ENCODE assay signal across 8 mouse cellular contexts in the genomic region with DNA sequence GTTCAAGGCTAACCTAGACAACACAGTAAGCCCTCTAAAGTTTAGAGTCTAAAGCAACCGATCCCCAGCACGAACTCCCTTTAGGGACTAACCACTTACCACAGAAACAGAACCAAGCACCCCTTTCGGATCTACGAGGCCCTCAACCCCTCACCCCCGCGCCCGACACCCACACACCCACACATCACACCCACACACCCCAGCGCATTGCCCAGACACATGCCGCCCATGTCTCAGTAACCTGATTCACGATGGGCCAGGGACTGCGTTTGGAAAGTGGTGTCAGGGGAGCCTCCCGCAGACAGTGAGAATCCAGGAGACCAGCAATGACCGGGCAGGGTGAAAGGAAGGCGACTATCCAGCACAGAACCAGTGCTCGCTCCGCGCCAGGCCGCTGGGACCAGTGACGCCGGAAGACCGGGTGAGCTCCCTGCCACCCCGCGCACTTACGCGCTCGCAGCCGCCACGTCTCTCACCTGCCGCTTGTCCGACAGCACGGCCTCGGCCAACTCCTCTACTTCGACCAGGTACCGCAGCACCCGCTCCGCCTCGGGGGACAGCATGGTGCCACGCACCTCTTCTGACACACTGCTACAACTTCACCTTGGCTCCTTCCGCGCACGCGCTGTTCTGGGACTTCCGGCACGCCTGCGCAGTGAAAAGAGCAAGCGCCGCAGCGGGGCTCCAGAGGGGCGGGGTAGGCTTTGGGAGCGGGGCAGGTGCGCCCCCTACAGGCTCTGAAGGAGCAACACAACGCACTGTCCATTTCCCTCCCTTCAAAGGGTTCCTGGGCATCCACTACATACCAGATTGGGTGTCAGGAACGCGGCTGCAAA. TPM values are rescaled to one million over a fixed set of nuclear protein-coding genes. Genes with fewer than 3 reads are reported as not detected.
DNase-seq lines count a peak whose midpoint lies in the region; ATAC-seq lines count a peak whose summit lies in the region.

A gene (minus strand): TSS at position 670 of the 836 bp plus-strand sequence.

- H3K4me2 ChIP-seq in heart, embryonic 13.5 days = peak within 1 kb of the TSS; percentile 96
- H3K4me2 ChIP-seq in liver, embryonic 12.5 days = peak within 1 kb of the TSS; percentile 89
- peak within 1 kb of the TSS; percentile 77 for H3K4me2 ChIP-seq in stomach, embryonic 15.5 days

- peak within 1 kb of the TSS; percentile 95 for H3K9ac ChIP-seq in heart, embryonic 13.5 days
- peak within 1 kb of the TSS; percentile 77 for H3K9ac ChIP-seq in liver, embryonic 12.5 days
- peak within 1 kb of the TSS; percentile 63 for H3K9ac ChIP-seq in stomach, embryonic 15.5 days

- H3K4me1 ChIP-seq in brown adipose tissue, adult 24 weeks (ENCODE audit: control insufficient read depth, insufficient read depth, insufficient read length, low read length) = no peaks in the 10 kb centered on the region
- H3K4me1 ChIP-seq in heart, embryonic 13.5 days = peaks cover 14% of the 10 kb centered on the region
- H3K4me1 ChIP-seq in liver, embryonic 12.5 days = peaks cover 17% of the 10 kb centered on the region
- 0 out of 2 replicates have a peak, but pooled peaks cover 5% of the 10 kb centered on the region for H3K4me1 ChIP-seq in stomach, embryonic 15.5 days

- 1% methylated on average over 54 of the region's 54 CpGs for whole genome bisulfite sequencing in heart, embryonic 13.5 days
- WGBS in liver, embryonic 12.5 days (ENCODE audit: insufficient replicate concordance) = 1% methylated on average over 54 of the region's 54 CpGs
- WGBS in stomach, embryonic 15.5 days = under 1% methylated on average over 54 of the region's 54 CpGs

- H3K9me3 ChIP-seq in heart, embryonic 13.5 days = no peaks in the 10 kb centered on the region
- H3K9me3 ChIP-seq in liver, embryonic 12.5 days (replicated peaks) = no peaks in the 10 kb centered on the region
- H3K9me3 ChIP-seq in stomach, embryonic 15.5 days = no peaks in the 10 kb centered on the region

- H3K36me3 ChIP-seq in heart, embryonic 13.5 days = peaks cover 38% of the 10 kb centered on the region
- H3K36me3 ChIP-seq in liver, embryonic 12.5 days = peaks cover 40% of the 10 kb centered on the region
- peaks cover 28% of the 10 kb centered on the region for H3K36me3 ChIP-seq in stomach, embryonic 15.5 days

- H3K27me3 ChIP-seq in heart, embryonic 13.5 days (replicated peaks) = peaks cover 43% of the 10 kb centered on the region
- peaks cover 33% of the 10 kb centered on the region for H3K27me3 ChIP-seq in liver, embryonic 12.5 days (replicated peaks)
- H3K27me3 ChIP-seq in stomach, embryonic 15.5 days (replicated peaks) = 0 out of 2 replicates have a peak, but pooled peaks cover 10% of the 10 kb centered on the region

- peak within 1 kb of the TSS; percentile 87 for H3K4me3 ChIP-seq in brown adipose tissue, adult 24 weeks (ENCODE audit: insufficient read depth, low read depth, low read length)
- peak within 1 kb of the TSS; percentile 95 for H3K4me3 ChIP-seq in heart, embryonic 13.5 days
- H3K4me3 ChIP-seq in liver, embryonic 12.5 days = peak within 1 kb of the TSS; percentile 75
- peak within 1 kb of the TSS; percentile 73 for H3K4me3 ChIP-seq in stomach, embryonic 15.5 days (replicated peaks)

- peak; percentile 82 for ATAC-seq in heart, embryonic 13.5 days (ENCODE audit: extremely low read depth, insufficient number of reproducible peaks, low FRiP score, low TSS enrichment)
- ATAC-seq in liver, embryonic 12.5 days = peak; percentile 95
- ATAC-seq in stomach, embryonic 15.5 days (ENCODE audit: insufficient read depth, low FRiP score, low read depth) = peak; percentile 92

- H3K27ac ChIP-seq in brown adipose tissue, adult 24 weeks (replicated peaks; ENCODE audit: low read depth, low read length) = peak within 1 kb of the TSS; percentile 66
- no peak within 1 kb of the TSS for H3K27ac ChIP-seq in heart, embryonic 13.5 days (replicated peaks)
- H3K27ac ChIP-seq in liver, embryonic 12.5 days = no peak within 1 kb of the TSS; the same call in 1 of the 2 replicates
- no peak within 1 kb of the TSS for H3K27ac ChIP-seq in stomach, embryonic 15.5 days

- DNase-seq in CD4-positive, CD25-positive, alpha-beta regulatory T cell, adult 2 months (ENCODE audit: low read depth, low spot score) = peak; percentile 98
- DNase-seq in fat pad, adult 2 months (ENCODE audit: extremely low read depth, low read depth, low spot score) = peak; percentile 28
- DNase-seq in kidney, postnatal 10 days = peak; percentile 97
- DNase-seq in natural killer cell, adult 2 months (ENCODE audit: low spot score in 2 of 2) = peak; percentile 94 to 96

RNA-seq across cellular contexts. Expression of the gene that starts here (rescaled TPM):
- 77.4 and 100 TPM in 2 replicates for polyA plus RNA-seq in brown adipose tissue, adult 24 weeks (2012; ENCODE audit: insufficient read depth, insufficient read length, missing spikeins)
- polyA plus RNA-seq in heart, embryonic 13.5 days (2015; fragmentation: Nextera tagmentation; extraction: Ambion mirVana) = 101 and 111 TPM in 2 replicates
- 55.2 and 56.2 TPM in 2 replicates for polyA plus RNA-seq in liver, embryonic 12.5 days (2016; fragmentation: Nextera tagmentation; extraction: Ambion mirVana)
- 98.9 and 101 TPM in 2 replicates for polyA plus RNA-seq in stomach, embryonic 15.5 days (2015; fragmentation: Nextera tagmentation; extraction: Ambion mirVana)

Comparison
In these comparisons a context has a peak if more than half of its experiments do, and no peak if none do; other contexts are left out.
1. DNase-seq: peak in every context shown above with its lines; median percentile 98 in CD4-positive, CD25-positive, alpha-beta regulatory T cell, adult 2 months; 97 in kidney, postnatal 10 days; 95 in natural killer cell, adult 2 months; 28 in fat pad, adult 2 months.